Mouse (Mus musculus): ENCODE measurements at regions not wholly inside any gene's neighbourhood (a gene's known extent, or its start where the extent isn't known, plus 50 kb on each side); places are given as distances from the start of the nearest gene placed in this dataset.

GRCm38 (mm10) chr1:28144824-28145223 is 635.2 kb downstream of the Gm597 start:
- DNase-seq: no peak

DNA sequence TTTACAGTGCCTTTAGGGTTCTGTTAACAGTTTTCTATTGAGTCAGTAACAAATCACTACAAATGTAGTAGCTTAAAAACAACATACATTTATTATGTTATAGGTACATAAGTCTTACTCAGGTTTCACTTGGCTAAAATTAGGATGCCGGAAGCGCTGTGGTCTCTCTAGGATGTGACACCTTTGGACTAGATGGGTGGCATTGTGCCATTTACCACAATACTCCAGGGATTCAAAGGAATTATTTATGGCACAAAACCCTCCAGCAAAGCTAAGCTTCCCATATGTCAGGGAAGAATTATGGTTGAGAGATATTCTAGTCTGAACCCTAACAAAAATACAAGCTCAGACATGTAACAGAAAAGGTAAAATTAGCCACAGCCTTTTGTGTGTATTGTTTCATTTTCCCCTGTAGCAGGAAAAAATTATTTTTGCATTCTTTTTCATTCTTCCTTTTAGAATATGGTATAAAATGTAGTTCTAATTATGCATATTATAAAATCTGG is 678.0 kb downstream of the Gm597 start:
- DNase-seq: no peak

DNA sequence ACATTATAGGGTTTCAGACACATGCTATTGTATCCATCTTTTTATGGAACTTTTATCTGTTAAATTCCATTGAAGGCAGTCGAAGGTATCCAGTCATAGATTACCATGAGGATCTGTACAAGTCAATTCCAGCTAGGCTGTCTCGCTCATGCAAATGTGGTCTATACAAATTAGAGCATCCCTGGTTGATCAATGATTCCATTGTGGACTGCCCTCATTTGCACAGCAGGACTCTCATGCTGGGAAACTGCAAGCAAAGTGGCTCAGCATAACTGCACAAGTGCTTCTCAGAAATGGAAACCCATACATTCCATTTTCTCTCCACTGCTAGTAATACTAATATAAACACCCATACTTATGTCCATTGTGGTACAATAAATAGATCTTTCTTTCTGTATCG is 695.6 kb downstream of the Gm597 start:
- DNase-seq: no peak

DNA sequence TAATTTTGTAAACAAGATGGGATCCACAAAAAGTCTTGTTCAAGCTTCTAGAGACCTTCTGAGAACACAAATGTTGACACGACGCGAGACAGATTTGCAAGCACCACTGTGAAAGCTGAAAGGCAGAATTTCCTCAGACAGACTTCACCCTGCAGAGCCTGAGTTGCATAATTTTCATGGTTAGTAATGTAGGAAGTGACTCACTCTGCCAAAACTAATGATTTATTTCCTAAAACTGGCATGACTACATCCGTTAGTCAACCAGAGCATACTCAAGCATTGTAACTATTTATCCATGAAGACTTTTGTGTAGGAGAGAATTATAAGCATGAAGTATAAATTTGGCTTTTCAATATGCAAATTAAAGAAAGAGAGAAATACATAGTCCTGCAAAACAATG is 726.1 kb downstream of the Gm597 start:
- DNase-seq: peak; percentile 0

DNA sequence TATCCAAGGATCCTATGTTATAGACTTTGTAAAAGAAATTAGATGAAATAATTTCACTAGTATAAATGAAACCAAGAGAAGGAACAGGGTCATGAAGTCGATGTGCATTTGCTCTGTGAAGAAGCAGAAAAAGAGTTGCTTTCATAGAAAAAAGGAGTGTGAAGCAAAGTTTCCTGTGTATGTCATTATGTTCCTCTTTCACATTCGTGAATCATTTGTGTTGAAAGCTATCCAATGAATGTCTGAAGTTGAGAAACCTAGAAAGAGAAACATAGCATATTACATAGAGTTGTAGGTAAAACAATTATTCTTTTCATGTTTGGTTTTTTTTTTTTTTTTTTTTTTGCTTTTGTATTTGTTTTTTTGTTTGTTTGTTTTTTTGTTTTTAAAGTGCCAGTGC is 732.1 kb downstream of the Gm597 start:
- DNase-seq: no peak

DNA sequence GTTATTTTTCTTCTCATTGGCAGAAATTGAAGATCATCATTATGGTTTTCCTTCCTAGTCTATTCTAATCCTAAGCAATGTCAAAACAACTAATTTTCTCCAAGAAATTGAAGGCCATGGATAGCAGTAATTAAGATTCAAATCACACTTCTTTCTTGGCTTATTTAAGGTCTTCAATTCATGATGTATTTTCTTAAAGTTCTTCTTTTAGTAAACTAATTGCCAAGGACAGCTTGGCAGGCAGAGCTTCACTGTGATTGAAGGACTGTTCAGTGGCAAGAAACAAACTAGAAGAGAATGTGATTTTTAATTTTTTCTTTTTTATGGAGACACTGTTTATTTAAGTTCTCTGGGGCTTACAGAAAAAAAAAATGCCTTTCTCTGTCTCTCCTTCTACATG is 732.7 kb downstream of the Gm597 start:
- no peak for DNase-seq

GRCm38 (mm10) chr1:28045695-28046094 is 734.4 kb downstream of the Gm597 start:
- no peak for DNase-seq

DNA sequence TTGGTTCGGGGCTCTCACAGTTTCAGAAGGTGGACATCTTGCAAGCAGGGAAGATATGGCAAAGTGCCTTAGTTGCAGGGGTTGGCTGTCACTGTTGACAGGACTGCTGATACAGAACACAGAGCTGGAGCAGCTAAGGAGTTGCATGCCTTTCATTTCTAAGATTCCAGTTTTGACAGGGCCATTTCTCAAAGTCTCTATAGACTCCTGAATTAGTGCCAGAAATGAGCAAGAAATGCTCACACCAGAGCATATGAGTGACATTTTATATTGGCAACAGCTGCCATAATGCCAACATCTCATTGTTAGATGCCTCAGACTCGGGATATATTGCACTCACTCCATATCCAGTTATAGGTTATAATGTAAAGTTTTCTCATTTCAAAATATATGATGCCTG is 754.3 kb downstream of the Gm597 start:
- DNase-seq: no peak

GRCm38 (mm10) chr1:27998434-27998833 is 781.6 kb downstream of the Gm597 start:
- no peak for DNase-seq

DNA sequence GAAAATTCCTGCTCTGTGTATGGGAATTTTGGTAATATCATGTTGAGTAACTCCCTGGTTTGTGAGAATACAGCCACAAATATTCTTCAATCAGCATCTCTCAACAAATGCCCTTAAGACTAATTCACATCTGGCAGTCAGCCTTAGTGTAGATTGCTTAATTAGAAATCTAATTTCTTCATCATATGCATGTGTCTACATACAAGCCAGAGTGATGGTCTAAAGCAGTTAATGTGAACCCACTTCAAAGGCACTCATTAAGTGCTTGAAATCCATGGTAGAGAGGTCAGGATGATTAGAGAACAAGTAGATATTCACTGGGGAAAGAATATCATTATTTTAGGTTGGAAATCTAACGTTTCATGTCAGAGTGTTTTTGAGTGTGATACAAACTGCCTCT is 816.7 kb downstream of the Gm597 start:
- DNase-seq: no peak

All from adrenal gland, adult 8-10 months (tissue).